Mouse (Mus musculus): ENCODE data around the gene 2210408I21Rik.

Gene 2210408I21Rik

GRCm38 (mm10) chr13:77134931-77135620, at the start of gene 2210408I21Rik, which contains the start of gene Slf1:
2210408I21Rik (plus strand) TSS chr13:77135540.
Slf1 (minus strand) TSS chr13:77135473.
- peak; percentile 86 for DNase-seq

DNA sequence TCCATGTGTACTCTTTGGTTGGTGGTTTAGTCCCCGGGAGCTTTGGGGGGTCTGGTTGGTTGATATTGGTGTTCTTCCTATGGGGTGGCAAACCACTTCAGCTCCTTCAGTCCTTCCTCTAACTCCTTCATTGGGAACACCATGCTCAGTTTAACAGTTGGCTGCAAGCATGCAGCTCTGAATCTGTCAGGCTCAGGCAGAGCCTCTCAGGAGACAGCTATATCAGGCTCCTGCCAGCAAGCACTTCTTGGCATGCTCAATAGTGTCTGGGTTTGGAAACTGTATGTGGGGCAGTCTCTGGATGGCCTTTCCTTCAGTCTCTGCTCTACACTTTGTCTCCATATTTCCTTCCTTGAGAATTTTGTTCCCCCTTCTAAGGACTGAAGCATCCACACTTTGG, 42.5 kb upstream of the 2210408I21Rik start:
- DNase-seq = peak; percentile 46

- DNase-seq = no peak
These were observed 27.6 kb upstream of the 2210408I21Rik start for GRCm38 (mm10) chr13:77107734-77108133.

- no peak for DNase-seq
These were observed 16.6 kb upstream of the 2210408I21Rik start for GRCm38 (mm10) chr13:77118695-77119094.

GRCm38 (mm10) chr13:77125159-77125558, 10.2 kb upstream of the 2210408I21Rik start:
- DNase-seq = peak; percentile 51

- no peak for DNase-seq
These were observed 7.1 kb upstream of the 2210408I21Rik start for GRCm38 (mm10) chr13:77128240-77128639.

DNA sequence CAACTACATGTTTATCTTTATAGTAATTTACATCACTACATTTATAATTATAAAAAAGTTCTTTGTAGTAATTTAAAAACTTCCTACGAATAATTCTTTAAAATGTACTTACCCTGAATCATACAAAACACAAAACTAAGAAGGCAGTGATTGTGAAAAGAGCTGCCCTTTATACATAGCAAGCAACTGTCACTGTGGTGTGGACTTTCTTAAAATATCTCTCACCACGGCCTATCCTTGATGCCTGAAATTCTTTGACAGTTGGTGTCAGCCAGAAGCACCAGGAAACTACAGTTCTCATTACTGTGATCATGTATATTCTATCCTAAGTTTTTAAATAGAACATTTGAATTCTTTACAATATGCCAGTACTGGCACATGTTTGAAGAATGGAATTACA, 4.2 kb upstream of the 2210408I21Rik start:
- no peak for DNase-seq

- no peak for DNase-seq
These were observed 261 bp downstream of the 2210408I21Rik start for GRCm38 (mm10) chr13:77135621-77135981.

DNA sequence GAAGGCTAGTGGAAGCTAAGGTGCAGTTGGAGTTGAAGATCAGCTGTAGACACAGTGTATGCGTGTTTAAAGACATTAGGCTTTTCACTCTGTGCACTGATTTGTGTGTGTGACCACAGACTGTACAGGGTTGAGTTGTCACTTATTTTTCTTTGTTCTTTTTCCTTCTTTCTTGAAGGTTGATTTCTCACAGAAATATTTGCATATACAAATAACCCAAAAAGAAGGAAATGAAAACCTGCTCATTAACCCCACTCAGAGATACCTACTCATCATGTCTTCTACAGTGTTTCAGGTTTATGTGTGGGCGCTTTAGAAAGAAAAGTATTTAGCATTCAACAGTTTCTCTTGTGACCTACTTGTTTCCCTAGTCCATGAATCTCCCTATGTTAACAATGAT, 5.5 kb downstream of the 2210408I21Rik start:
- DNase-seq = no peak

DNA sequence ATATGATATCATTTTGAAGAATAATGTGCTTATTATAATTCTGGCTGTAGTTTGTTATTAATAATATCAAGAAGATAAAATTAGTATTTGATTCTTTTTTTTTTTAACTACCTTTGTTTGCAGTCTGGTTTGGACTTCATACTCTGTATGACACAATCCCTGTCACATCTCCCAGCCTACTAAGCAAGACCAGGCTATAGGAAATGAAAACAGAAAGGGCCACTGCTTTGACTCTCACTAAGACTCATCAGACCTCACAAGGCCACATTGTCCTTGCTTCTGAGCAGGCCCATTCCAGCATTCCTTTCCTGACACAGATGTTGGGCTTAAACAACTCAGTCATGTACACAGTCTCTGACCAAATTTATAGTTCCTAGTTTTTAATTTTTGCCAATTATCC, 42.6 kb downstream of the 2210408I21Rik start:
- no peak for DNase-seq

- DNase-seq = no peak
These were observed 55.3 kb downstream of the 2210408I21Rik start for GRCm38 (mm10) chr13:77190606-77191005.

DNA sequence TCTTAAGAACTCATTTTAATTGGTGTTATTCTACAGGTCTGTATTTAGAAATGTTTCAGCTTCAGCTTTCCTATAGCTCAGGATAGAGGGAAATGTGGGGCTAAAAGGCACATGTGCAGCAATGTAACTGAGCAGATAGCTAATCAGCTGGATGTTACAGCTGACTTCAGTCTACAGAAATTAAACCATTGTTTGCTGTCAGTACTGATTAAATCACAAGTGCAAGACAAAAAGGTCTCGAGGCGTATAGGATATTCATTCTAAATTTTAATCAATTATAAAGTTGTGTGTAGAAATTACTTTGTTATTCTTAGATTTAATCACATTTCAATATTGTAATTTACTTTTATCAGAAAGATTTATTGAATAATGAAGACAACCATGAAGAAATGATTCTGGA, 56.9 kb downstream of the 2210408I21Rik start:
- no peak for DNase-seq

- no peak for DNase-seq
These were observed 73.6 kb downstream of the 2210408I21Rik start for GRCm38 (mm10) chr13:77208764-77209418.

DNA sequence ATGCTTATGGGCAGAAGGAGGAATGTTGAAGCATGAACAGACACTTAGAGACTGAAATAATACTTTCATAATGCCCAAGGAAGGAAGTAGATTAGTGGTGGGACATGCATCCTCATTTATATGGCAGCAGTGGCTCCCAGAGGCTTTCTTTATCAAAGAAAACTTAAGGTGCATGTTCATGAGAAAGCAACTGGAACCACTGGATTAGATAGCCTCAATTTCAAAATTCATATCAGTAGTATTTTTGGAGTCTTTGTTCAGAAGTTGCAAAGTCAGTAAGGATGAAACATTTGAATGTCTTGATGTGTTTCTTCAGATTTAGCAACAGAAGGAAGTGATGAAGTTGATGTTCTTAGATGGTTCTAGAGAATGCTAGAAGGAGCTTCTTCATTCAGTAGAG, 77.9 kb downstream of the 2210408I21Rik start:
- no peak for DNase-seq

DNA sequence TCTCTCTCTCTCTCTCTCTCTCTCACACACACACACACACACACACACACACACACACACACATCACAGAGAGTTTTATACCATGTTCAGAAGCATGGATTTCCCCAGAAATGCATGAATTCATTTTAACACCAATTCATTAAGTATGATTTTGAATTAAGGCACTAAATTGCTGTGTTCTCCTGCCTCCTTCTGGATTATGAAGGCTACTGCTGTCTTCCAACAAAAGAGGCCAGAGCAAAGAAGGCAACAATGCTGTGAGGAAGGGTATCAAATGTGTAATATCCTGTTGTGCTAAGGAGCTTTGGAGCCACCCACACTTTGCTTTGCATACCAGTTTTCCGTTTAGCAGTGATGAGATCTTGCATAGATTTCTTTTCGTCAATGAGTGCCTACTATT, 80.1 kb downstream of the 2210408I21Rik start:
- DNase-seq = no peak

DNA sequence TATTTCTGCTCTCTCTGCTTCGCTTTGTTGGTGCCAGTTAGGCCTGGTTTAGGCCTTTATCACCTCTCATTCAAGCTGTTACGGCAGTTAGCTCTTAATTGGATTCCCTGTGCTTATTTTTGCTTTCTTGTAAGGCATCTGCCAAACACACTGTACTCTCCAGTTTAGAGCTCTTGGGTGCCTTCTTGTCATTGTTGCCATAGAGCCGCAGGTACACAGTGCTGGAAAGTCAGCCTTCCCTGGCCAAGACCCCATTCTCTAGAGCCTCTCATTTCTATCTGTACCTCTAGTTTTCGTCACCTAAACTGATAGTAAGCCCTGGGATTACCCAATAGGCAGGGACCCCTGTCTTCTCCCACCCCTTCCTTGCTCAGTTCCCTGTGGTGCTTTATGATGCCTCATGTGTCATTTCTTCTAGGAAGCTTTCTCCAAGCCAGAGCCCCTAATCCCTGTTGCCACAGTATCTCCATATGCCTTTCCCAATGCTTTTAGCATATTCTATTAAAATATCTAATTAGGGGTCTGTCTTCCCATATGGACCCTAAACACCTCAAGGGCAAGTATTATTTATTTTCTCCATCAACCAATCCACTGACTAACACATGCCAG, 82.4 kb downstream of the 2210408I21Rik start:
- DNase-seq = no peak

DNA sequence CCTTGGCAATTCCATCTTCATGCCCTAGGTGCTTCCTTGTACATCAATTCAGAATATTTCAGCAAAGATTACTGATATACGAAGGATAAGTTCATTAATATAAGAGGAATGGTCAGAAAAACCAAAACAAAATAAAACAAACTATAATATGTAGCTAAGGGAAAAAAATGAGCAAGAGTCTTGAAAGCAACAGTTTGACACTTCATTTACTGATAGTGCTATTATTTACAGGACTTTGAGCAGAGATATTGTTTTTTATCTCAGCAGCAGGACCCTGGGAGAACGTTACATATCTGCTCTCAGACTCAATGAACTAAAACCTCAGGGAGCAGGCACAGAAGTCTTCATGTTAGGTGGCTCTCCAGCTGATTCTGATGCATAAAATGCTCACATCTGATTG, 85.7 kb downstream of the 2210408I21Rik start:
- DNase-seq = no peak

DNA sequence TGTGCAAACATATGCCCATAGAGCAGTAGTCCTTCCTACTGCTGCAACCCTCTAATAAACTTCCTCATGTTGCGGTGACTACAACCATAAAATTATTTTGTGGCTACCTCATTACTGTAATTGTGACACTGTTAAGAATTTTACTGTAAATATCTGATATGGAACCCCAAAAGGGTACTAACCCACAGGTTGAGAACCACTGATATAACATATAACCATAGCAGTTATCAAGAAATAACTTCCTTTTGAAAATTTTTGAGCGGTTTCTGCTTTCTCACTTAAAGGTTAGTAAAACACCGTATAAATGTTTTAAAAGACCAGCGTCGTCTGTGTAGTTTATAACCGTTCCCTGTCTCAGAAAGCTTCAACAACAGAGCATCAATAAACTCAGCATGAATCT, 121.2 kb downstream of the 2210408I21Rik start:
- no peak for DNase-seq

DNA sequence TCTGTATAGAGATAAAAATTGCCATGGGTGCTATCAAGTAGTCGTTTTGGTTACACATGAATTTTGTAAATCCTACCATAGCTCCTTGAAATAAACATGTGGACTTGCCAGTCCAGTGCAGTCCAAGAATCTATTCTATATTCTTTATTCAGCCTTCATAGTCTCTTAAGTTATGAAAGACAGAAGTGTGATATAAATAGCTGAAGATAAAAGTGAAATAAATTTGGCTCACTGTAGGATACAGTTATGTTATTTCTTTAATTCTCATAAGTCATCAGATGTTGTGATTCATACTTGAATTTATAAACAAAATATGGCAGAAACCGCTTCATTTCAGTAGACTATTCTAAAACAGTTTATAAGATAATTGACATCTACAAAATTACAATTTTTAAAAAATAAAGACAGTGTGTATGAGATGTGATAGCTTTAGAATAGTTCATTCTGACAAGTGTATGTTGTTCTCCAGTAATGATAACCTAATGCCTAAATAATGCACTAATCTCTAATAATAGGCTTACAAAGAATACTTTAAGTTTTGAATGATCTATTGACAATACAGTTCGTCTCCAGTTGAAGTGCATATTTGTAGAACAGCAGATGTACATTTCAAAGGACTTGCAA, 127.5 kb downstream of the 2210408I21Rik start:
- DNase-seq = no peak

DNA sequence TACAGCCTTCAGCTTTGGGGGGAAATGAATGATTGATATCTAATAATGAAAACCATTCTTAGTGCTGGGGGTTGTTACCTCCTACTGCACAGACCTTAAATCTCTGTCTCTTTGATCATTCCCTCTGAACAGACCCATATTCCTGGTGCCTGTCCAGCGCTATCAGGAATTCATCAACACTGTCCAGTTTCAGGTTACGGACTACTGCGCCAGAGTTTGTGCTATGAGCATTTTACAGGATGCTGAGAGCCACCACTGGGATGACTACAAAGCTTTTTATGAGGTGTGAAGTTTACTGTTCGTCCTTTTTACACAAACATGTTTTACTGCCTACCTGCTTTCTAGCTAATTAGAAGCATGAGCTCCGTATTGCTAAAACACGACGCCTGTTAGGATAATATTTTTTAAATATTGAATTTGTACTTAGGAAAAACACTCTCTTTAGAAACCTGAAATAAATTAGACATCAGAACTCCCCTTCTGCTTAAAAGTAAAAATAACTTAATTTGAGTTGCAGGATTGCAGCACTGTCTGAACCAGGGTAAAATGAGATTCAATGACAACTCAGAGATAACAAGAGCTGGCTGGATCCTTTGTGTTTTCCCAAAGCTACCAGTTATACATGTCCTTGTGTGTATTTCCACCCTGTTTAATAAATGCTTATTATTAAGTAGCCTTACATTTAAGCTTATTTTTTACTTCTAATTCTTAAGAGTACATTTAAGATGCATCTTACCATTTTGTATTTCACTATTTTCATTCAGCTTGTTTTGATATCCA, 128.2 kb downstream of the 2210408I21Rik start:
- DNase-seq = no peak

- DNase-seq = no peak
These were observed 129.1 kb downstream of the 2210408I21Rik start for GRCm38 (mm10) chr13:77264481-77264880.

DNA sequence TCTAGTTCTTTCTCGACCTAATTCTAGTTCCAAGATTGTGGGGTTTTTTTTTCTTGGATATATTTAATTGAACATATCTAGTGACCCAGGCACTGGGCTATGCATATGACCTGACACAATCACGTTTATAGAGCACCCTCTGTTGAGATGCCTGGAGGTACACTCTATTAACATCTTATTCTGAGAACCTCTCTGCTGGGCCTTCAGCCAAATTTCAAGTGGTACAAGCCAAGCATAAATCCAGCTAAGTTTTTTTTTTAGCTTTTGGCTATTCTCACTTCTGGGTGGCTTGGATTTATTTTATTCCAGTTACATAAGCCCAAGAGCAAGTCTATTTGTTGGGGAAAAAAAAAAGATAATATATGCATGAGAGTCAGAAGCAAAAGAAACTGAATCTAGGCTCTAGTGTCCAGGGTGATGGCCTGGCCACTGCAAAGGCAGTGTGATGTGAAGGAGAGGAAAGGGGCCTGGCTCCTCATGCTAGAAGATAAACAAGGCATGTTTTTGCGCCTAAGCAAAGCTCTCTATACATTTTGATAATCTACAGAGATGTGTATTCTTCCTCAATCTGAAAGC, 139.9 kb downstream of the 2210408I21Rik start:
- DNase-seq = peak; percentile 30

Measured in cerebellum, adult 9-10 months (tissue).